ENCODE assay signal across 25 mouse cellular contexts in genomic region chr17:7397079-7397478, GRCm38 (mm10). TPM values are rescaled to one million over a fixed set of nuclear protein-coding genes. Genes with fewer than 3 reads are reported as not detected.
DNase-seq lines count a peak whose midpoint lies in the region; TF ChIP-seq lines count a peak whose summit lies in the region.
"Not testable (repeated sequence)": the region's sequence is repeated elsewhere in the genome, so short reads cannot be mapped to it uniquely, and the experiment has no call there.
"Had no signal": no experiment of that assay in that cellular context is flagged by ENCODE, and none has a peak within 500 bp of the region (broad histone marks: within the 10 kb centered on the region; RNA-seq: fewer than 3 reads in every experiment).

No protein-coding gene starts in this region.

- not testable (repeated sequence) for H3K27ac ChIP-seq in CH12.LX (ENCODE audit: insufficient read depth, low read depth); kidney, adult 2 months (ENCODE audit: insufficient read depth, low read depth, low read length); liver, adult 2 months (replicated peaks; ENCODE audit: insufficient read depth, low read depth, low read length)
- peak overlapping the region; percentile 67; the same call in 1 of the 2 replicates for H3K27ac ChIP-seq in small intestine, adult 2 months (ENCODE audit: insufficient read depth, low read depth, low read length)

- DNase-seq in CH12.LX (ENCODE audit: extremely low read depth): not testable (repeated sequence)
- DNase-seq in ZHBTc4 (ENCODE audit: low read depth, low spot score): peak; percentile 14
- peak; percentile 79 for DNase-seq in heart, adult 11 months
- peak; percentile 18 for DNase-seq in kidney, adult 2 months
- peak; percentile 10 for DNase-seq in kidney, adult 9 months
- DNase-seq in liver, adult 2 months (ENCODE audit: extremely low read depth, low read depth, low spot score): peak; percentile 36
- peak; percentile 24 for DNase-seq in retina, embryonic 14.5 days (ENCODE audit: low spot score)

- in situ Hi-C loops in CH12.LX (cut with MboI; ENCODE audit: low pct_ligation_motif_present, low pct_unique_long_range_greater_than_20kb, low sequenced_read_pairs): not testable (repeated sequence)

- H3K9ac ChIP-seq in CH12.LX (ENCODE audit: insufficient read depth, low read depth); liver, adult 2 months (ENCODE audit: low read depth, low read length): not testable (repeated sequence)

- H3K4me3 ChIP-seq in CH12.LX (replicated peaks in 1 of 3; ENCODE audit: low read depth in 2 of 3, low read length in 2 of 3, poor library complexity in 1 of 3); kidney, adult 2 months (ENCODE audit: insufficient read depth, low read depth, low read length); liver, adult 2 months (ENCODE audit: insufficient read depth, low read depth, low read length): not testable (repeated sequence)
- H3K4me3 ChIP-seq in small intestine, adult 2 months (ENCODE audit: low read depth, low read length): peak overlapping the region; percentile 45

- H3K36me3 ChIP-seq in CH12.LX (replicated peaks in 1 of 2; ENCODE audit: control insufficient read depth in 1 of 2, insufficient read depth in 1 of 2, low read length in 1 of 2); kidney, adult 2 months (ENCODE audit: control insufficient read depth, insufficient read depth, low read length); liver, adult 2 months (ENCODE audit: control insufficient read depth, insufficient read depth, low read length); small intestine, adult 2 months (ENCODE audit: control insufficient read depth, insufficient read depth, low read length): not testable (repeated sequence)

- WGBS in kidney, adult 2 months: 69% methylated on average over 13 of the region's 13 CpGs
- WGBS in liver, adult 2 months: 89% methylated on average over 13 of the region's 13 CpGs
- WGBS in small intestine, adult 2 months: 73% methylated on average over 13 of the region's 13 CpGs

- peak overlapping the region; percentile 13; the same call in 1 of the 2 replicates for H3K4me2 ChIP-seq in CH12.LX (ENCODE audit: insufficient read depth, low read depth, poor library complexity, severe bottlenecking)

- H3K79me2 ChIP-seq in CH12.LX (replicated peaks; ENCODE audit: control insufficient read depth, extremely low read depth, insufficient read depth, poor library complexity, severe bottlenecking); liver, adult 2 months (ENCODE audit: control insufficient read depth, insufficient read depth, low read length): not testable (repeated sequence)

- H3K27me3 ChIP-seq in CH12.LX (replicated peaks); kidney, adult 2 months (replicated peaks; ENCODE audit: control insufficient read depth, insufficient read depth, low read length); liver, adult 2 months (ENCODE audit: control insufficient read depth, insufficient read depth, low read length); small intestine, adult 2 months (ENCODE audit: control insufficient read depth, insufficient read depth, low read length): not testable (repeated sequence)

- not testable (repeated sequence) for TF ChIP-seq CTCF in CH12.LX (conservative IDR thresholded peaks at IDR 0.05 in 1 of 2, IDR thresholded peaks at IDR 0.05 in 1 of 2; ENCODE audit: low read depth in 2 of 2, low read length in 2 of 2); kidney, adult 2 months (conservative IDR thresholded peaks at IDR 0.05; ENCODE audit: insufficient read depth, insufficient read length, low read depth, low read length); liver, adult 2 months (IDR thresholded peaks at IDR 0.05; ENCODE audit: low read depth, low read length); small intestine, adult 2 months (IDR thresholded peaks at IDR 0.05; ENCODE audit: extremely low read depth, insufficient read length, insufficient replicate concordance, low read depth, low read length)

- TF ChIP-seq EP300 in CH12.LX (IDR thresholded peaks at IDR 0.05; ENCODE audit: low read length): not testable (repeated sequence)

- dilution Hi-C loops in CH12.LX (cut with MboI; ENCODE audit: extremely low pct_ligation_motif_present, extremely low pct_unique_long_range_greater_than_20kb, low sequenced_read_pairs): not testable (repeated sequence)

- H3K9me3 ChIP-seq in CH12.LX (replicated peaks; ENCODE audit: low read length): not testable (repeated sequence)

- not testable (repeated sequence) for TF ChIP-seq RAD21 in CH12.LX (IDR thresholded peaks at IDR 0.05; ENCODE audit: low read depth, low read length)

- not testable (repeated sequence) for TF ChIP-seq POLR2A in CH12.LX (IDR thresholded peaks at IDR 0.05; ENCODE audit: low read depth, low read length); kidney, adult 2 months (IDR thresholded peaks at IDR 0.05; ENCODE audit: low read depth, low read length); liver, adult 2 months (IDR thresholded peaks at IDR 0.05; ENCODE audit: extremely low read depth, insufficient read depth, low read length); small intestine, adult 2 months (IDR thresholded peaks at IDR 0.05; ENCODE audit: low read depth, low read length)

- H3K4me1 ChIP-seq in CH12.LX (ENCODE audit: control insufficient read depth in 1 of 2, insufficient read depth in 2 of 2): peaks cover 12 to 22% of the 10 kb centered on the region in 2 experiments
- H3K4me1 ChIP-seq in kidney, adult 2 months (ENCODE audit: control insufficient read depth, insufficient read depth, low read length); liver, adult 2 months (ENCODE audit: control insufficient read depth, insufficient read depth, low read length); small intestine, adult 2 months (ENCODE audit: control insufficient read depth, insufficient read depth, insufficient read length, low read length): not testable (repeated sequence)

RNA-seq across cellular contexts. Expression of gene Unc93a2, which starts 11.8 kb away (rescaled TPM):
- 0.08 and 0.13 TPM in 2 replicates for total RNA-seq in CH12.LX (2012; rRNA removed)
- total RNA-seq in CH12.LX (2014; rRNA removed): 0.27 TPM in 1 of 2 replicates, not detected in the other
- 0.50 TPM in 1 of 2 replicates, not detected in the other for polyA plus RNA-seq in CH12.LX (2012; ENCODE audit: insufficient read length, low read depth)
- polyA plus RNA-seq in kidney, adult 2 months (2012; rRNA removed): 0.13 and 0.14 TPM in 2 replicates
- 2.4 and 4.4 TPM in 2 replicates for total RNA-seq in liver, adult 2 months (2014; rRNA removed)
- 3.4 and 4.5 TPM in 2 replicates for polyA plus RNA-seq in liver, adult 2 months (2012; rRNA removed)
- polyA plus RNA-seq in small intestine, adult 2 months (2012; rRNA removed): 17.5 and 56.5 TPM in 2 replicates
- total RNA-seq: MEL had no signal
- polyA plus RNA-seq: activated CD4-positive, CD25-positive, alpha-beta regulatory T cell, adult 4 months; C2C12; CD4-positive, CD25-positive, alpha-beta regulatory T cell, adult 4 months; cerebellum, adult 2 months; G1E had no signal

RNA-seq across cellular contexts. Expression of gene Gm49630, which starts 25.3 kb away (rescaled TPM):
- not detected in 2 replicates for total RNA-seq in CH12.LX (2012; rRNA removed)
- total RNA-seq in CH12.LX (2014; rRNA removed): not detected in 2 replicates
- polyA plus RNA-seq in CH12.LX (2012; ENCODE audit: insufficient read length, low read depth): not detected in 2 replicates
- not detected in 2 replicates for polyA plus RNA-seq in kidney, adult 2 months (2012; rRNA removed)
- not detected in 2 replicates for total RNA-seq in liver, adult 2 months (2014; rRNA removed)
- not detected in 2 replicates for polyA plus RNA-seq in liver, adult 2 months (2012; rRNA removed)
- 2.1 TPM in 1 of 2 replicates, not detected in the other for polyA plus RNA-seq in small intestine, adult 2 months (2012; rRNA removed)
- total RNA-seq: adrenal gland, adult 18-20 months; adrenal gland, adult 2 months; adrenal gland, adult 8-10 months; adrenal gland, postnatal 10 days; adrenal gland, postnatal 14 days; adrenal gland, postnatal 25 days; adrenal gland, postnatal 36 days; adrenal gland, postnatal 4 days; ES-E14; G1E; MEL had no signal
- polyA plus RNA-seq: activated CD4-positive, CD25-positive, alpha-beta regulatory T cell, adult 4 months; brain, embryonic 14.5 days; C2C12; CD4-positive, CD25-positive, alpha-beta regulatory T cell, adult 4 months; cerebellum, adult 2 months; G1E; Patski had no signal

RNA-seq across cellular contexts. Expression of gene Ttll2, which starts 44.6 kb away (rescaled TPM):
- total RNA-seq in CH12.LX (2012; rRNA removed): not detected in 2 replicates
- total RNA-seq in CH12.LX (2014; rRNA removed): not detected in 2 replicates
- not detected in 2 replicates for polyA plus RNA-seq in CH12.LX (2012; ENCODE audit: insufficient read length, low read depth)
- polyA plus RNA-seq in kidney, adult 2 months (2012; rRNA removed): not detected in 2 replicates
- total RNA-seq in liver, adult 2 months (2014; rRNA removed): 0.34 TPM in 1 of 2 replicates, not detected in the other
- polyA plus RNA-seq in liver, adult 2 months (2012; rRNA removed): 0.07 and 0.14 TPM in 2 replicates
- polyA plus RNA-seq in small intestine, adult 2 months (2012; rRNA removed): 1.2 and 3.0 TPM in 2 replicates
- total RNA-seq: adrenal gland, adult 18-20 months; adrenal gland, adult 2 months; adrenal gland, postnatal 10 days; adrenal gland, postnatal 14 days; adrenal gland, postnatal 4 days; ES-E14; G1E; MEL had no signal
- polyA plus RNA-seq: activated CD4-positive, CD25-positive, alpha-beta regulatory T cell, adult 4 months; brain, embryonic 14.5 days; C2C12; CD4-positive, CD25-positive, alpha-beta regulatory T cell, adult 4 months; cerebellum, adult 2 months; G1E had no signal
